Mouse (Mus musculus) kidney, postnatal 14 days (tissue): ENCODE results near the gene Slamf7.
"Not testable (repeated sequence)": the region's sequence is repeated elsewhere in the genome, so short reads cannot be mapped to it uniquely, and the experiment has no call there.

Experiments used
- DNase-seq: peaks from one replicate; pipeline ENCODE4 v3.0.0; 2022; ENCODE audit warnings: mixed read lengths

The Slamf7 gene

GRCm38 (mm10) chr1:171652734-171653133 is at the start of gene Slamf7:
Slamf7 (minus strand) TSS chr1:171653035.
- no peak for DNase-seq

- no peak for DNase-seq
Observed at GRCm38 (mm10) chr1:171698983-171699382, 46.1 kb upstream of the Slamf7 start.

GRCm38 (mm10) chr1:171693918-171694317 is 41.1 kb upstream of the Slamf7 start:
- no peak for DNase-seq

GRCm38 (mm10) chr1:171687320-171687719 is 34.5 kb upstream of the Slamf7 start:
- DNase-seq = no peak

GRCm38 (mm10) chr1:171684923-171685322 is 32.1 kb upstream of the Slamf7 start:
- no peak for DNase-seq

- DNase-seq = no peak
Observed at GRCm38 (mm10) chr1:171681531-171682299, 28.9 kb upstream of the Slamf7 start, which contains the start of gene Cd48. Cd48 (plus strand) TSS chr1:171682009.

GRCm38 (mm10) chr1:171681009-171681408 is 28.2 kb upstream of the Slamf7 start:
- DNase-seq = no peak

GRCm38 (mm10) chr1:171677721-171678120 is 24.9 kb upstream of the Slamf7 start:
- no peak for DNase-seq

- no peak for DNase-seq
Observed at GRCm38 (mm10) chr1:171674467-171674866, 21.6 kb upstream of the Slamf7 start.

GRCm38 (mm10) chr1:171672854-171673475 is 20.1 kb upstream of the Slamf7 start:
- DNase-seq = no peak

GRCm38 (mm10) chr1:171672451-171672850 is 19.6 kb upstream of the Slamf7 start:
- DNase-seq = not testable (repeated sequence)

- no peak for DNase-seq
Observed at GRCm38 (mm10) chr1:171667160-171667559, 14.3 kb upstream of the Slamf7 start.

GRCm38 (mm10) chr1:171666350-171666749 is 13.5 kb upstream of the Slamf7 start:
- DNase-seq = no peak

- no peak for DNase-seq
Observed at GRCm38 (mm10) chr1:171663757-171664156, 10.9 kb upstream of the Slamf7 start.

- DNase-seq = no peak
Observed at GRCm38 (mm10) chr1:171661482-171661881, 8.6 kb upstream of the Slamf7 start.

- DNase-seq = no peak
Observed at GRCm38 (mm10) chr1:171660423-171660822, 7.6 kb upstream of the Slamf7 start.

- DNase-seq = peak; percentile 3
Observed at GRCm38 (mm10) chr1:171658561-171658991, 5.7 kb upstream of the Slamf7 start.

GRCm38 (mm10) chr1:171648840-171649239 is 4.0 kb downstream of the Slamf7 start:
- DNase-seq = no peak

- no peak for DNase-seq
Observed at GRCm38 (mm10) chr1:171647716-171648115, 5.1 kb downstream of the Slamf7 start.

- no peak for DNase-seq
Observed at GRCm38 (mm10) chr1:171646429-171646940, 6.3 kb downstream of the Slamf7 start.

GRCm38 (mm10) chr1:171643612-171644011 is 9.2 kb downstream of the Slamf7 start:
- DNase-seq = no peak

- no peak for DNase-seq
Observed at GRCm38 (mm10) chr1:171640796-171641195, 12.0 kb downstream of the Slamf7 start.

GRCm38 (mm10) chr1:171638686-171639085 is 14.1 kb downstream of the Slamf7 start:
- no peak for DNase-seq

- no peak for DNase-seq
Observed at GRCm38 (mm10) chr1:171637101-171637500, 15.7 kb downstream of the Slamf7 start.
